Comparison of ENCODE assay signal across 8 mouse cellular contexts in the genomic region with DNA sequence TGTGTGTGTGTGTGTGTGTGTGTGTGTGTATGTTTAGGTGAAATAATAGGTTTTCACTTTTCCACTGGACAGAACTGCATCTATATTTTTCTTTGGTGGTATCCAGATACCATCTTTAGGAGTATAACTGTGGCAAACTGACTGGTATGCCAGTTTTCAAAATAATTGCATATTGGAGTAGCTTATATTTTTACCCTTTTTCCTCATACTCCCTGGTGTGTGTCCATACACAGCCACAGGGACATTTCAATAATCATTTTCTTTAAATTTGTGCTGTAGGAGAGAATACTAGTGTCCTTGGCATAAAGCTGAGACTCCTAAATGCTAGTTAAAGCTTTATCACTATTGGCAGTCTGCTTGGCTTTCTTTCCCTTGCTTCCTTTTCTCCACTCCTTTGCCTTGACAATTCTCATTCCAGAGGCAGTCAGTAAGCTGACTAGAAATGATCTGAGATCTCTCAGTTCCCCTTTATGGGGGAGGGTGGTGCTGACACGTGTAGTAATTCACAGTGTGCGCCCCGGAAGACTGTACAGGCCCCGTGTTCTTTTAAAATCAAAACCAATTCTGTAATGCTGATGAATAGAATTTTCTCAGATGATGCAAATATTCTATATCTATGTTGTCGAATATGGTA. TPM values are rescaled to one million over a fixed set of nuclear protein-coding genes. Genes with fewer than 3 reads are reported as not detected.
DNase-seq lines count a peak whose midpoint lies in the region; ATAC-seq and TF ChIP-seq lines count a peak whose summit lies in the region.

No protein-coding gene starts in this region.

- ATAC-seq in kidney, embryonic 14.5 days (ENCODE audit: low FRiP score, low TSS enrichment), result no peak
- no peak for ATAC-seq in heart, embryonic 16.5 days (replicated peaks; ENCODE audit: extremely low read depth, insufficient read depth, low FRiP score)
- ATAC-seq in lung, postnatal 0 days, result no peak
- no peak for ATAC-seq in stomach, postnatal 0 days (ENCODE audit: low FRiP score, low TSS enrichment)

- TF ChIP-seq CTCF in bone marrow macrophage, adult 2 months (IDR thresholded peaks at IDR 0.05; ENCODE audit: low read depth, low read length), result no peak
- TF ChIP-seq CTCF in lung, postnatal 0 days (IDR thresholded peaks at IDR 0.05), result no peak
- TF ChIP-seq CTCF in stomach, postnatal 0 days (IDR thresholded peaks at IDR 0.05; ENCODE audit: low read depth), result no peak

- 28% methylated on average over 5 of the region's 5 CpGs for WGBS in kidney, embryonic 14.5 days
- WGBS in heart, embryonic 16.5 days, result 17% methylated on average over 5 of the region's 5 CpGs
- 20% methylated on average over 5 of the region's 5 CpGs for WGBS in lung, postnatal 0 days
- WGBS in stomach, postnatal 0 days, result 21% methylated on average over 5 of the region's 5 CpGs

- no peak for TF ChIP-seq POLR2A in bone marrow macrophage, adult 2 months (IDR thresholded peaks at IDR 0.05; ENCODE audit: borderline replicate concordance, low read depth, low read length)

- peak overlapping the region; percentile 99 for H3K4me3 ChIP-seq in kidney, embryonic 14.5 days (ENCODE audit: low read length)
- peak overlapping the region; percentile 31 for H3K4me3 ChIP-seq in bone marrow macrophage, adult 2 months (ENCODE audit: insufficient read depth, low read length)
- peak overlapping the region; percentile 45 for H3K4me3 ChIP-seq in heart, embryonic 16.5 days (ENCODE audit: low read length)
- peak overlapping the region; percentile 99; the same call in 1 of the 2 replicates for H3K4me3 ChIP-seq in lung, postnatal 0 days (ENCODE audit: low read depth, low read length)
- H3K4me3 ChIP-seq in stomach, postnatal 0 days (ENCODE audit: low read depth, low read length), result peak overlapping the region; percentile 99

- DNase-seq in kidney, postnatal 25 days, result no peak
- DNase-seq in lung, postnatal 0 days (ENCODE audit: low spot score), result peak; percentile 14
- DNase-seq in stomach, postnatal 0 days (ENCODE audit: low spot score), result no peak
- no peak for DNase-seq in urinary bladder, postnatal 25 days (ENCODE audit: low spot score)
- no peak for DNase-seq in Muller cell, postnatal 12 days (ENCODE audit: inconsistent ontology term)

- no peaks in the 10 kb centered on the region for H3K27me3 ChIP-seq in kidney, embryonic 14.5 days (ENCODE audit: control insufficient read depth, insufficient read depth, low read length)
- no peaks in the 10 kb centered on the region for H3K27me3 ChIP-seq in heart, embryonic 16.5 days (ENCODE audit: control insufficient read depth, insufficient read depth, low read length)
- no peaks in the 10 kb centered on the region for H3K27me3 ChIP-seq in lung, postnatal 0 days (replicated peaks; ENCODE audit: insufficient read depth, low read length)
- no peaks in the 10 kb centered on the region for H3K27me3 ChIP-seq in stomach, postnatal 0 days (ENCODE audit: control insufficient read depth, insufficient read depth, low read length)

- H3K27ac ChIP-seq in kidney, embryonic 14.5 days (ENCODE audit: low read depth, low read length), result no peak overlapping the region
- H3K27ac ChIP-seq in bone marrow macrophage, adult 2 months (ENCODE audit: insufficient read depth, low read depth, low read length), result peak overlapping the region; percentile 64
- H3K27ac ChIP-seq in heart, embryonic 16.5 days (ENCODE audit: low read length), result 0 out of 2 replicates have a peak overlapping the region, but pooled peaks have one; percentile 16
- H3K27ac ChIP-seq in lung, postnatal 0 days (ENCODE audit: low read length), result no peak overlapping the region
- no peak overlapping the region for H3K27ac ChIP-seq in stomach, postnatal 0 days (replicated peaks)

- H3K36me3 ChIP-seq in kidney, embryonic 14.5 days (ENCODE audit: control insufficient read depth, insufficient read depth, low read length), result no peaks in the 10 kb centered on the region; the same call in 1 of the 2 replicates
- H3K36me3 ChIP-seq in heart, embryonic 16.5 days (ENCODE audit: control insufficient read depth, insufficient read depth), result peaks cover 2% of the 10 kb centered on the region; the same call in 1 of the 2 replicates
- no peaks in the 10 kb centered on the region for H3K36me3 ChIP-seq in lung, postnatal 0 days (ENCODE audit: insufficient read depth, low read length)
- no peaks in the 10 kb centered on the region for H3K36me3 ChIP-seq in stomach, postnatal 0 days (ENCODE audit: control insufficient read depth, insufficient read depth, low read length)

- H3K9ac ChIP-seq in kidney, embryonic 14.5 days (ENCODE audit: low read depth, low read length), result peak overlapping the region; percentile 44; the same call in 1 of the 2 replicates
- peak overlapping the region; percentile 49 for H3K9ac ChIP-seq in heart, embryonic 16.5 days (ENCODE audit: low read length)
- H3K9ac ChIP-seq in lung, postnatal 0 days (replicated peaks; ENCODE audit: low read depth), result no peak overlapping the region
- no peak overlapping the region for H3K9ac ChIP-seq in stomach, postnatal 0 days (ENCODE audit: low read length)

- H3K4me2 ChIP-seq in kidney, embryonic 14.5 days (replicated peaks; ENCODE audit: low read depth, low read length), result peak overlapping the region; percentile 63
- peak overlapping the region; percentile 82 for H3K4me2 ChIP-seq in heart, embryonic 16.5 days (ENCODE audit: low read depth, low read length)
- peak overlapping the region; percentile 77 for H3K4me2 ChIP-seq in lung, postnatal 0 days (replicated peaks; ENCODE audit: low read depth, low read length)
- peak overlapping the region; percentile 73 for H3K4me2 ChIP-seq in stomach, postnatal 0 days (replicated peaks; ENCODE audit: low read depth)

- peaks cover 13% of the 10 kb centered on the region for H3K4me1 ChIP-seq in kidney, embryonic 14.5 days (ENCODE audit: control insufficient read depth, insufficient read depth, low read length)
- H3K4me1 ChIP-seq in bone marrow macrophage, adult 2 months (ENCODE audit: control insufficient read depth, insufficient read depth, low read length), result peaks cover 11% of the 10 kb centered on the region
- H3K4me1 ChIP-seq in heart, embryonic 16.5 days (ENCODE audit: control insufficient read depth, insufficient read depth, low read length), result peaks cover 11% of the 10 kb centered on the region
- peaks cover 5% of the 10 kb centered on the region; the same call in 1 of the 2 replicates for H3K4me1 ChIP-seq in lung, postnatal 0 days (ENCODE audit: insufficient read depth, low read depth, low read length)
- 0 out of 2 replicates have a peak, but pooled peaks cover 2% of the 10 kb centered on the region for H3K4me1 ChIP-seq in stomach, postnatal 0 days (replicated peaks; ENCODE audit: control insufficient read depth, insufficient read depth)

- TF ChIP-seq EP300 in lung, postnatal 0 days (IDR thresholded peaks at IDR 0.05), result no peak
- no peak for TF ChIP-seq EP300 in stomach, postnatal 0 days (optimal IDR thresholded peaks at IDR 0.05)

- no peaks in the 10 kb centered on the region for H3K9me3 ChIP-seq in kidney, embryonic 14.5 days (ENCODE audit: control insufficient read depth, low read length)
- H3K9me3 ChIP-seq in heart, embryonic 16.5 days (replicated peaks; ENCODE audit: control insufficient read depth, low read length), result no peaks in the 10 kb centered on the region
- H3K9me3 ChIP-seq in lung, postnatal 0 days (ENCODE audit: low read length), result no peaks in the 10 kb centered on the region
- H3K9me3 ChIP-seq in stomach, postnatal 0 days (ENCODE audit: control insufficient read depth, low read length), result no peaks in the 10 kb centered on the region

RNA-seq across cellular contexts. Expression of a gene that starts 2.4 kb away (rescaled TPM):
- polyA plus RNA-seq in kidney, embryonic 14.5 days (2014; fragmentation: Nextera tagmentation; extraction: Ambion mirVana), result 13.2 and 13.3 TPM in 2 replicates
- polyA plus RNA-seq in bone marrow macrophage, adult 2 months (2012; ENCODE audit: insufficient read depth, insufficient read length, missing spikeins), result 12.6 and 13.4 TPM in 2 replicates
- 5.6 and 5.8 TPM in 2 replicates for polyA plus RNA-seq in heart, embryonic 16.5 days (2015; fragmentation: Nextera tagmentation; extraction: Ambion mirVana)
- polyA plus RNA-seq in lung, postnatal 0 days (2015; fragmentation: Nextera tagmentation; extraction: Ambion mirVana), result 10.4 and 10.9 TPM in 2 replicates
- polyA plus RNA-seq in stomach, postnatal 0 days (2015; fragmentation: Nextera tagmentation; extraction: Ambion mirVana), result 6.4 and 7.2 TPM in 2 replicates

RNA-seq across cellular contexts. Expression of a gene that starts 51.6 kb away (rescaled TPM):
- polyA plus RNA-seq in kidney, embryonic 14.5 days (2014; fragmentation: Nextera tagmentation; extraction: Ambion mirVana), result 27.3 and 37.6 TPM in 2 replicates
- 14.0 and 15.6 TPM in 2 replicates for polyA plus RNA-seq in bone marrow macrophage, adult 2 months (2012; ENCODE audit: insufficient read depth, insufficient read length, missing spikeins)
- 14.7 and 15.3 TPM in 2 replicates for polyA plus RNA-seq in heart, embryonic 16.5 days (2015; fragmentation: Nextera tagmentation; extraction: Ambion mirVana)
- 14.5 and 18.2 TPM in 2 replicates for polyA plus RNA-seq in lung, postnatal 0 days (2015; fragmentation: Nextera tagmentation; extraction: Ambion mirVana)
- polyA plus RNA-seq in stomach, postnatal 0 days (2015; fragmentation: Nextera tagmentation; extraction: Ambion mirVana), result 10.6 and 11.2 TPM in 2 replicates

RNA-seq across cellular contexts. Expression of a gene that starts 56.7 kb away (rescaled TPM):
- polyA plus RNA-seq in kidney, embryonic 14.5 days (2014; fragmentation: Nextera tagmentation; extraction: Ambion mirVana), result 0.26 and 0.92 TPM in 2 replicates
- 76.0 and 78.0 TPM in 2 replicates for polyA plus RNA-seq in bone marrow macrophage, adult 2 months (2012; ENCODE audit: insufficient read depth, insufficient read length, missing spikeins)
- 3.3 and 6.7 TPM in 2 replicates for polyA plus RNA-seq in heart, embryonic 16.5 days (2015; fragmentation: Nextera tagmentation; extraction: Ambion mirVana)
- 1.5 and 2.4 TPM in 2 replicates for polyA plus RNA-seq in lung, postnatal 0 days (2015; fragmentation: Nextera tagmentation; extraction: Ambion mirVana)
- polyA plus RNA-seq in stomach, postnatal 0 days (2015; fragmentation: Nextera tagmentation; extraction: Ambion mirVana), result 0.59 and 0.68 TPM in 2 replicates

Comparison
In these comparisons a context has a peak if more than half of its experiments do, and no peak if none do; other contexts are left out.
1. H3K27ac ChIP-seq: peak in bone marrow macrophage, adult 2 months (single experiment) and heart, embryonic 16.5 days (single experiment); none in kidney, embryonic 14.5 days (single experiment), lung, postnatal 0 days (single experiment) and stomach, postnatal 0 days (single experiment).
2. H3K4me3 ChIP-seq: peak in every context shown above with its lines; median percentile 99 in kidney, embryonic 14.5 days; 99 in lung, postnatal 0 days; 99 in stomach, postnatal 0 days; 45 in heart, embryonic 16.5 days; 31 in bone marrow macrophage, adult 2 months.
3. H3K9ac ChIP-seq: peak in kidney, embryonic 14.5 days (single experiment) and heart, embryonic 16.5 days (single experiment); none in lung, postnatal 0 days (single experiment) and stomach, postnatal 0 days (single experiment).
4. RNA of a gene that starts 56.7 kb away (polyA plus RNA-seq): 76.0 to 78.0 TPM in bone marrow macrophage, adult 2 months; 3.3 to 6.7 TPM in heart, embryonic 16.5 days, 1.5 to 2.4 TPM in lung, postnatal 0 days, 0.26 to 0.92 TPM in kidney, embryonic 14.5 days and 0.59 to 0.68 TPM in stomach, postnatal 0 days; every median in the first group is over 10 times any median in the second.
5. Peak in every context shown above with its lines, with median percentiles within 50 percentile points of each other: H3K4me2 ChIP-seq.